Mouse (Mus musculus): ENCODE data around the gene Tuba1c.

GRCm38 (mm10) chr15:99040920-99041856 lies 11.5 kb downstream of the Tuba1c start:
- TF ChIP-seq CTCF (conservative IDR thresholded peaks at IDR 0.05 in 1 of 2, IDR thresholded peaks at IDR 0.05 in 1 of 2; ENCODE audit: low read depth in 2 of 2, low read length in 2 of 2) (no peak), CHD1 (IDR thresholded peaks at IDR 0.05; ENCODE audit: low read depth, low read length) (no peak), JUND (conservative IDR thresholded peaks at IDR 0.05; ENCODE audit: low read depth, low read length) (no peak), USF1 (IDR thresholded peaks at IDR 0.05; ENCODE audit: low read depth, low read length) (no peak), POLR2A (IDR thresholded peaks at IDR 0.05; ENCODE audit: low read depth, low read length) (no peak), MXI1 (IDR thresholded peaks at IDR 0.05; ENCODE audit: low read depth, low read length) (no peak), SIN3A (IDR thresholded peaks at IDR 0.05; ENCODE audit: low read length) (no peak), GABPA (IDR thresholded peaks at IDR 0.05; ENCODE audit: insufficient replicate concordance, low read depth, low read length) (no peak), E2F4 (IDR thresholded peaks at IDR 0.05; ENCODE audit: insufficient replicate concordance, low read depth, low read length) (no peak), MAFK (IDR thresholded peaks at IDR 0.05; ENCODE audit: insufficient replicate concordance, low read length) (no peak), HCFC1 (IDR thresholded peaks at IDR 0.05; ENCODE audit: low read depth, low read length) (no peak), ZNF384 (IDR thresholded peaks at IDR 0.05; ENCODE audit: low read depth, low read length) (no peak)

All from CH12.LX (cell line).